17 mouse cellular contexts compared by ENCODE assay signal in the genomic region with DNA sequence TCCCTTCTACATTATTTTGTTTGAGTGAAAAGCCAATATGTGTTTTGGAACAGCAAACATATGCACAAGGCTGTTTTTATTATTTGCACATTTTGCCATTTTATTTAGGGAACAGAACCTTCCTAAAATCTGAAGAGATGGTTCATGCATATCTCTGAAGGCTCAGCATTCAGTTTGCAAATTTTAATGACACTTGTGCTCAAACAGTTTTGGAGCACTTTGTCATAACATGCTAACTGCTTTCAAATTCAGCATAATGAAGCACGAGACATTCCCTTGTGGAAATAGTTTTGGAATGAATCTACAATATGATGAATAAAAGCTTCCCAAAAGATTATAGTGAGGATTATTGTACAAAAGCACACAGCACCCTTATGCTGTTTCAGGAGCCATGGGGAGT.
"Had no signal": no experiment of that assay in that cellular context is flagged by ENCODE, and none has a peak within 500 bp of the region (broad histone marks: within the 10 kb centered on the region; RNA-seq: fewer than 3 reads in every experiment).

No protein-coding gene starts in this region.

- H3K4me1 ChIP-seq: limb, embryonic 10.5 days; liver, embryonic 15.5 days; midbrain, embryonic 10.5 days; neural tube, embryonic 15.5 days had no signal

- H3K36me3 ChIP-seq: limb, embryonic 10.5 days; liver, embryonic 15.5 days; midbrain, embryonic 10.5 days; neural tube, embryonic 15.5 days had no signal

- DNase-seq: kidney, adult 8-10 months; kidney, postnatal 25 days; lung, adult 2 months; lung, postnatal 4 days; midbrain, embryonic 14.5 days; right cerebral cortex, postnatal 4 days; spleen, adult 18-20 months; thymus, adult 2 months; thymus, postnatal 36 days had no signal

- H3K4me3 ChIP-seq: left cerebral cortex, adult 2 months; limb, embryonic 10.5 days; liver, embryonic 15.5 days; midbrain, embryonic 10.5 days; myocyte; neural tube, embryonic 15.5 days had no signal

- H3K4me2 ChIP-seq: liver, embryonic 11.5 days; liver, embryonic 15.5 days; neural tube, embryonic 15.5 days had no signal

- H3K27ac ChIP-seq: left cerebral cortex, adult 2 months; limb, embryonic 10.5 days; liver, embryonic 15.5 days; midbrain, embryonic 10.5 days; neural tube, embryonic 15.5 days had no signal

- H3K27me3 ChIP-seq: liver, embryonic 15.5 days; neural tube, embryonic 15.5 days had no signal

- H3K9ac ChIP-seq: liver, embryonic 15.5 days; neural tube, embryonic 15.5 days had no signal

- H3K9me3 ChIP-seq: limb, embryonic 10.5 days; liver, embryonic 15.5 days; midbrain, embryonic 10.5 days; neural tube, embryonic 15.5 days had no signal

- ATAC-seq: lung, postnatal 0 days had no signal
